8 mouse cellular contexts compared by ENCODE assay signal in the genomic region with DNA sequence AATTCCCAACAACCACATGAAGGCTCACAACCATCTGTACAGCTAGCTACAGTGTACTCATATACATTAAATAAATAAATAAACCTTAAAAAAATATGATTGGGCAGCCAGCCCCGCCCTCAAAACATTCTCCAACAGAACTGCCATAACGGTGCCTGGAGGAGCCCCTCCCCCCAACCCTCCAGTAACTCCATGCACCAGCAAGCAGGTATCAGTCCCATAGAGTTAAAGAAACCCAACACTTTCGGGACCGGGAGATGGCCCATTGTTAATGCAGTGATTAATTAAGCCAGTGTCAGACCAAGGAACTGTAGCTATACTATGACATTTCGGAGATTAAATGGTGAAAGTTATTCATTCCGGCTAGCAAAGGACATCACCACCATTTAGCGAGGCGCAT. TPM values are rescaled to one million over a fixed set of nuclear protein-coding genes. Genes with fewer than 3 reads are reported as not detected.
DNase-seq lines count a peak whose midpoint lies in the region; ATAC-seq and TF ChIP-seq lines count a peak whose summit lies in the region.

No protein-coding gene starts in this region.

- H3K4me1 ChIP-seq in lung, adult 2 months (ENCODE audit: control insufficient read depth, insufficient read depth, low read length): no peaks in the 10 kb centered on the region
- H3K4me1 ChIP-seq in embryonic facial prominence, embryonic 12.5 days: peaks cover 6% of the 10 kb centered on the region
- H3K4me1 ChIP-seq in hindbrain, postnatal 0 days (ENCODE audit: insufficient read depth, low read length): no peaks in the 10 kb centered on the region
- H3K4me1 ChIP-seq in neural tube, embryonic 12.5 days: peaks cover 12% of the 10 kb centered on the region

- DNase-seq in lung, adult 2 months: no peak
- DNase-seq in lung, postnatal 4 days: no peak
- DNase-seq in hindbrain, postnatal 0 days (ENCODE audit: low spot score): no peak
- no peak for DNase-seq in adrenal gland, adult 2 months
- DNase-seq in layer of hippocampus, postnatal 25 days (ENCODE audit: extremely low spot score in 1 of 2, low spot score in 1 of 2): no peak
- no peak for DNase-seq in urinary bladder, adult 18-20 months (ENCODE audit: low spot score in 2 of 2)

- no peak for TF ChIP-seq CTCF in lung, adult 2 months (IDR thresholded peaks at IDR 0.05; ENCODE audit: insufficient read depth, low read length)
- TF ChIP-seq CTCF in hindbrain, postnatal 0 days (IDR thresholded peaks at IDR 0.05; ENCODE audit: low read depth): no peak

- 9% methylated on average over 8 of the region's 8 CpGs for WGBS in lung, adult 2 months
- WGBS in embryonic facial prominence, embryonic 12.5 days: 19% methylated on average over 8 of the region's 8 CpGs
- WGBS in hindbrain, postnatal 0 days: 12% methylated on average over 8 of the region's 8 CpGs
- 20% methylated on average over 8 of the region's 8 CpGs for WGBS in neural tube, embryonic 12.5 days

- H3K27me3 ChIP-seq in embryonic facial prominence, embryonic 12.5 days: no peaks in the 10 kb centered on the region
- no peaks in the 10 kb centered on the region for H3K27me3 ChIP-seq in hindbrain, postnatal 0 days (ENCODE audit: insufficient read depth, low read length)
- H3K27me3 ChIP-seq in neural tube, embryonic 12.5 days (replicated peaks): no peaks in the 10 kb centered on the region

- peak overlapping the region; percentile 76 for H3K4me2 ChIP-seq in embryonic facial prominence, embryonic 12.5 days (replicated peaks)
- peak overlapping the region; percentile 80 for H3K4me2 ChIP-seq in hindbrain, postnatal 0 days (ENCODE audit: low read depth, low read length)
- H3K4me2 ChIP-seq in neural tube, embryonic 12.5 days (replicated peaks): peak overlapping the region; percentile 76

- H3K27ac ChIP-seq in embryonic facial prominence, embryonic 12.5 days: peak overlapping the region; percentile 85
- H3K27ac ChIP-seq in hindbrain, postnatal 0 days: peak overlapping the region; percentile 90
- H3K27ac ChIP-seq in neural tube, embryonic 12.5 days: no peak overlapping the region

- peaks cover 40% of the 10 kb centered on the region for H3K36me3 ChIP-seq in embryonic facial prominence, embryonic 12.5 days
- peaks cover 28% of the 10 kb centered on the region for H3K36me3 ChIP-seq in hindbrain, postnatal 0 days (ENCODE audit: insufficient read depth, low read length)
- peaks cover 39% of the 10 kb centered on the region for H3K36me3 ChIP-seq in neural tube, embryonic 12.5 days

- no peaks in the 10 kb centered on the region for H3K9me3 ChIP-seq in embryonic facial prominence, embryonic 12.5 days
- no peaks in the 10 kb centered on the region for H3K9me3 ChIP-seq in hindbrain, postnatal 0 days (ENCODE audit: low read length)
- no peaks in the 10 kb centered on the region for H3K9me3 ChIP-seq in neural tube, embryonic 12.5 days

- peak overlapping the region; percentile 65 for H3K9ac ChIP-seq in embryonic facial prominence, embryonic 12.5 days
- H3K9ac ChIP-seq in hindbrain, postnatal 0 days (replicated peaks; ENCODE audit: low read length): peak overlapping the region; percentile 78
- H3K9ac ChIP-seq in neural tube, embryonic 12.5 days: peak overlapping the region; percentile 83

- H3K4me3 ChIP-seq in lung, adult 2 months (replicated peaks; ENCODE audit: extremely low read depth, low read depth, low read length): peak overlapping the region; percentile 80
- peak overlapping the region; percentile 91 for H3K4me3 ChIP-seq in embryonic facial prominence, embryonic 12.5 days
- peak overlapping the region; percentile 80 for H3K4me3 ChIP-seq in hindbrain, postnatal 0 days (ENCODE audit: low read length)
- H3K4me3 ChIP-seq in neural tube, embryonic 12.5 days: peak overlapping the region; percentile 95

- no peak for ATAC-seq in embryonic facial prominence, embryonic 12.5 days (ENCODE audit: insufficient number of reproducible peaks, insufficient read depth, low FRiP score, low TSS enrichment)
- ATAC-seq in hindbrain, postnatal 0 days: peak; percentile 5; the same call in 1 of the 2 replicates
- ATAC-seq in neural tube, embryonic 12.5 days (ENCODE audit: low FRiP score, low read depth): no peak

- no peak for TF ChIP-seq POLR2A in lung, adult 2 months (IDR thresholded peaks at IDR 0.05; ENCODE audit: borderline replicate concordance, extremely low read depth, low read depth, low read length)

RNA-seq across cellular contexts. Expression of a gene that starts 1.0 kb away (rescaled TPM):
- 57.4 and 82.5 TPM in 2 replicates for polyA plus RNA-seq in lung, adult 2 months (2012; rRNA removed)
- 323 and 336 TPM in 2 replicates for polyA plus RNA-seq in embryonic facial prominence, embryonic 12.5 days (2016; fragmentation: Nextera tagmentation; extraction: Ambion mirVana)
- 176 and 179 TPM in 2 replicates for total RNA-seq in hindbrain, postnatal 0 days (2014; rRNA removed)
- 429 and 435 TPM in 2 replicates for polyA plus RNA-seq in hindbrain, postnatal 0 days (2015; fragmentation: Nextera tagmentation; extraction: Ambion mirVana)
- polyA plus RNA-seq in neural tube, embryonic 12.5 days (2016; fragmentation: Nextera tagmentation; extraction: Ambion mirVana): 333 and 347 TPM in 2 replicates
- 100 to 1,000 TPM; 234 to 244 TPM for total RNA-seq in adrenal gland, adult 2 months (2021)
- 52.6 and 73.7 TPM in 2 replicates for polyA plus RNA-seq in adrenal gland, adult 2 months (2012; rRNA removed)
- total RNA-seq in layer of hippocampus, postnatal 25 days (2021): 100 to 1,000 TPM; 332 to 335 TPM

RNA-seq across cellular contexts. Expression of a gene that starts 13.6 kb away (rescaled TPM):
- 51.9 and 62.7 TPM in 2 replicates for polyA plus RNA-seq in lung, adult 2 months (2012; rRNA removed)
- 185 and 189 TPM in 2 replicates for polyA plus RNA-seq in embryonic facial prominence, embryonic 12.5 days (2016; fragmentation: Nextera tagmentation; extraction: Ambion mirVana)
- 80.6 and 84.4 TPM in 2 replicates for total RNA-seq in hindbrain, postnatal 0 days (2014; rRNA removed)
- 147 and 148 TPM in 2 replicates for polyA plus RNA-seq in hindbrain, postnatal 0 days (2015; fragmentation: Nextera tagmentation; extraction: Ambion mirVana)
- 105 and 110 TPM in 2 replicates for polyA plus RNA-seq in neural tube, embryonic 12.5 days (2016; fragmentation: Nextera tagmentation; extraction: Ambion mirVana)
- 100 to 1,000 TPM; 380 to 402 TPM for total RNA-seq in adrenal gland, adult 2 months (2021)
- polyA plus RNA-seq in adrenal gland, adult 2 months (2012; rRNA removed): 67.7 and 81.7 TPM in 2 replicates
- total RNA-seq in layer of hippocampus, postnatal 25 days (2021): 10 to 100 TPM; 38.7 to 40.7 TPM

RNA-seq across cellular contexts. Expression of a gene that starts 52.9 kb away (rescaled TPM):
- 20.4 and 21.5 TPM in 2 replicates for polyA plus RNA-seq in lung, adult 2 months (2012; rRNA removed)
- 12.1 and 13.3 TPM in 2 replicates for polyA plus RNA-seq in embryonic facial prominence, embryonic 12.5 days (2016; fragmentation: Nextera tagmentation; extraction: Ambion mirVana)
- 63.1 and 70.7 TPM in 2 replicates for total RNA-seq in hindbrain, postnatal 0 days (2014; rRNA removed)
- 42.8 and 45.8 TPM in 2 replicates for polyA plus RNA-seq in hindbrain, postnatal 0 days (2015; fragmentation: Nextera tagmentation; extraction: Ambion mirVana)
- polyA plus RNA-seq in neural tube, embryonic 12.5 days (2016; fragmentation: Nextera tagmentation; extraction: Ambion mirVana): 9.0 and 9.4 TPM in 2 replicates
- total RNA-seq in adrenal gland, adult 2 months (2021): 10 to 100 TPM; 21.7 to 31.2 TPM
- polyA plus RNA-seq in adrenal gland, adult 2 months (2012; rRNA removed): 18.7 and 21.3 TPM in 2 replicates
- total RNA-seq in layer of hippocampus, postnatal 25 days (2021): 10 to 100 TPM; 88.2 to 97.2 TPM

RNA-seq across cellular contexts. Expression of a gene that starts 59.6 kb away (rescaled TPM):
- 209 and 247 TPM in 2 replicates for polyA plus RNA-seq in lung, adult 2 months (2012; rRNA removed)
- 54.1 and 56.4 TPM in 2 replicates for polyA plus RNA-seq in embryonic facial prominence, embryonic 12.5 days (2016; fragmentation: Nextera tagmentation; extraction: Ambion mirVana)
- total RNA-seq in hindbrain, postnatal 0 days (2014; rRNA removed): 123 and 158 TPM in 2 replicates
- polyA plus RNA-seq in hindbrain, postnatal 0 days (2015; fragmentation: Nextera tagmentation; extraction: Ambion mirVana): 115 and 117 TPM in 2 replicates
- polyA plus RNA-seq in neural tube, embryonic 12.5 days (2016; fragmentation: Nextera tagmentation; extraction: Ambion mirVana): 62.4 and 65.1 TPM in 2 replicates
- total RNA-seq in adrenal gland, adult 2 months (2021): 100 to 1,000 TPM; 346 to 422 TPM
- 543 and 654 TPM in 2 replicates for polyA plus RNA-seq in adrenal gland, adult 2 months (2012; rRNA removed)
- 100 to 1,000 TPM; 233 TPM for total RNA-seq in layer of hippocampus, postnatal 25 days (2021)
